Mouse (Mus musculus): Measurements from ENCODE around the gene Tbcd. TPM values are rescaled to one million over a fixed set of nuclear protein-coding genes. Genes with fewer than 3 reads are reported as not detected.

Tbcd gene
- total and polyA plus RNA-seq, 3 experiments, result 5.8 to 47.6 (median 40.0) TPM

DNA sequence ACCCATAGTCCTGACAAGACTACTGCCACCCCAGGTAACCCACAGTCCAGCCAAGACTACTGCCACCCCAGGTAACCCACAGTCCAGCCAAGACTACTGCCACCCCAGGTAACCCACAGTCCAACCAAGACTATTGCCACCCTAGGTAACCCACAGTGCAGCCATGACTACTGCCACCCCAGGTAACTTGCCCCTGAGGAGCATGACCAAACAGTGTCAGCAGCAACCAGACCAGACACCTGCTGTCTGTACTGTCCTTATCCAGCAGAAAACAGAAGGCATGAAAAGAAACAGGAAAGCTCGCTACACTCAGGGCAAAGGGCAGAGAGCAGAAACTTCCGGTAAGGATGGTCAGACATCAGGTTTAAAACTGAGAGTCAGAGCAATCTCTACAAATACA, 209.4 kb downstream of the Tbcd start:
- TF ChIP-seq GATA2 (IDR thresholded peaks at IDR 0.05; ENCODE audit: borderline replicate concordance, low read depth, low read length) (no peak), CTCF (IDR thresholded peaks at IDR 0.05; ENCODE audit: low read depth, low read length) (no peak)
- no peaks in the 10 kb centered on the region for H3K9me3 ChIP-seq (replicated peaks)
- H3K4me1 ChIP-seq (ENCODE audit: insufficient read depth, low read depth, low read length), result no peaks in the 10 kb centered on the region
- ATAC-seq (ENCODE audit: extremely low read depth, insufficient number of reproducible peaks, low FRiP score, poor library complexity, severe bottlenecking) (no peak), DNase-seq (ENCODE audit: low spot score) (no peak)
- no peak overlapping the region for H3K4me3 ChIP-seq (ENCODE audit: low read depth, low read length)
- peaks cover 56% of the 10 kb centered on the region for H3K36me3 ChIP-seq (replicated peaks)
- H3K27me3 ChIP-seq (ENCODE audit: insufficient read depth, low read length), result no peaks in the 10 kb centered on the region

Other genes with a start within 250 kb of the Tbcd start
- gene Hexdc, start 247.5 kb upstream of the Tbcd start, total RNA-seq (2014; fragmentation: Nextera tagmentation), result 3.8 and 7.2 TPM in 2 replicates
- gene Hexdc, start 247.5 kb upstream of the Tbcd start, total RNA-seq (2017), result 7.3 and 8.6 TPM in 2 replicates
- gene Hexdc, start 247.5 kb upstream of the Tbcd start, polyA plus RNA-seq (2012), result 3.6 and 4.9 TPM in 2 replicates
- gene Ogfod3, start 247.2 kb upstream of the Tbcd start, total RNA-seq (2014; fragmentation: Nextera tagmentation), result 6.4 and 7.7 TPM in 2 replicates
- 4.2 and 4.5 TPM in 2 replicates for gene Ogfod3, start 247.2 kb upstream of the Tbcd start, total RNA-seq (2017)
- gene Ogfod3, start 247.2 kb upstream of the Tbcd start, polyA plus RNA-seq (2012), result 5.5 and 6.7 TPM in 2 replicates
- gene Cybc1, start 222.6 kb upstream of the Tbcd start, total RNA-seq (2014; fragmentation: Nextera tagmentation), result 13.3 and 23.2 TPM in 2 replicates
- gene Cybc1, start 222.6 kb upstream of the Tbcd start, total RNA-seq (2017), result 38.5 and 41.5 TPM in 2 replicates
- 13.3 and 19.6 TPM in 2 replicates for gene Cybc1, start 222.6 kb upstream of the Tbcd start, polyA plus RNA-seq (2012)
- 57.4 and 72.5 TPM in 2 replicates for gene Narf, start 214.7 kb upstream of the Tbcd start, total RNA-seq (2014; fragmentation: Nextera tagmentation)
- gene Narf, start 214.7 kb upstream of the Tbcd start, total RNA-seq (2017), result 60.7 and 61.2 TPM in 2 replicates
- 3.3 and 5.5 TPM in 2 replicates for gene Narf, start 214.7 kb upstream of the Tbcd start, polyA plus RNA-seq (2012)
- gene Foxk2, start 192.0 kb upstream of the Tbcd start, total RNA-seq (2014; fragmentation: Nextera tagmentation), result 45.8 and 46.4 TPM in 2 replicates
- 25.3 and 28.6 TPM in 2 replicates for gene Foxk2, start 192.0 kb upstream of the Tbcd start, total RNA-seq (2017)
- 37.8 and 40.1 TPM in 2 replicates for gene Foxk2, start 192.0 kb upstream of the Tbcd start, polyA plus RNA-seq (2012)
- 46.7 and 67.2 TPM in 2 replicates for gene Wdr45b, start 97.5 kb upstream of the Tbcd start, total RNA-seq (2014; fragmentation: Nextera tagmentation)
- 36.9 and 42.0 TPM in 2 replicates for gene Wdr45b, start 97.5 kb upstream of the Tbcd start, total RNA-seq (2017)
- 12.9 and 19.7 TPM in 2 replicates for gene Wdr45b, start 97.5 kb upstream of the Tbcd start, polyA plus RNA-seq (2012)
- not detected in 2 replicates for gene Rab40b, start 63.7 kb upstream of the Tbcd start, total RNA-seq (2014; fragmentation: Nextera tagmentation)
- 0.46 TPM in 1 of 2 replicates, not detected in the other for gene Rab40b, start 63.7 kb upstream of the Tbcd start, total RNA-seq (2017)
- not detected in 2 replicates for gene Rab40b, start 63.7 kb upstream of the Tbcd start, polyA plus RNA-seq (2012)
- gene Fn3krp, start 30.5 kb upstream of the Tbcd start, total RNA-seq (2014; fragmentation: Nextera tagmentation), result 15.4 and 21.1 TPM in 2 replicates
- 11.6 and 12.1 TPM in 2 replicates for gene Fn3krp, start 30.5 kb upstream of the Tbcd start, total RNA-seq (2017)
- 2.5 and 3.1 TPM in 2 replicates for gene Fn3krp, start 30.5 kb upstream of the Tbcd start, polyA plus RNA-seq (2012)
- gene Fn3k, start 17.0 kb upstream of the Tbcd start, total RNA-seq (2014; fragmentation: Nextera tagmentation), result 1.0 and 65.8 TPM in 2 replicates
- 2.3 and 3.0 TPM in 2 replicates for gene Fn3k, start 17.0 kb upstream of the Tbcd start, total RNA-seq (2017)
- 0.04 and 0.15 TPM in 2 replicates for gene Fn3k, start 17.0 kb upstream of the Tbcd start, polyA plus RNA-seq (2012)
- 0.63 TPM in 1 of 2 replicates, not detected in the other for gene Zfp750, start 67.4 kb downstream of the Tbcd start, total RNA-seq (2014; fragmentation: Nextera tagmentation)
- 0.05 and 0.06 TPM in 2 replicates for gene Zfp750, start 67.4 kb downstream of the Tbcd start, total RNA-seq (2017)
- 0.03 and 0.04 TPM in 2 replicates for gene Zfp750, start 67.4 kb downstream of the Tbcd start, polyA plus RNA-seq (2012)
- gene B3gntl1, start 221.2 kb downstream of the Tbcd start, total RNA-seq (2014; fragmentation: Nextera tagmentation), result 4.2 and 4.9 TPM in 2 replicates
- 7.4 and 8.0 TPM in 2 replicates for gene B3gntl1, start 221.2 kb downstream of the Tbcd start, total RNA-seq (2017)
- 1.6 and 2.2 TPM in 2 replicates for gene B3gntl1, start 221.2 kb downstream of the Tbcd start, polyA plus RNA-seq (2012)
- not detected in 2 replicates for gene Metrnl, start 249.6 kb downstream of the Tbcd start, total RNA-seq (2014; fragmentation: Nextera tagmentation)
- not detected in 2 replicates for gene Metrnl, start 249.6 kb downstream of the Tbcd start, total RNA-seq (2017)
- not detected in 2 replicates for gene Metrnl, start 249.6 kb downstream of the Tbcd start, polyA plus RNA-seq (2012)